11 mouse cellular contexts compared by ENCODE assay signal in genomic region chr2:144545061-144545460, GRCm38 (mm10). TPM values are rescaled to one million over a fixed set of nuclear protein-coding genes. Genes with fewer than 3 reads are reported as not detected.
"Had no signal": no experiment of that assay in that cellular context is flagged by ENCODE, and none has a peak within 500 bp of the region (broad histone marks: within the 10 kb centered on the region; RNA-seq: fewer than 3 reads in every experiment).

No protein-coding gene starts in this region.

- H3K27ac ChIP-seq: intestine, embryonic 15.5 days; layer of hippocampus, adult 2 months; limb, embryonic 10.5 days; liver, embryonic 15.5 days; midbrain, embryonic 13.5 days had no signal

- H3K4me3 ChIP-seq: intestine, embryonic 15.5 days; layer of hippocampus, adult 2 months; limb, embryonic 10.5 days; liver, embryonic 15.5 days; midbrain, embryonic 13.5 days had no signal

- H3K4me2 ChIP-seq: intestine, embryonic 15.5 days; liver, embryonic 11.5 days; liver, embryonic 15.5 days; midbrain, embryonic 13.5 days had no signal

- H3K4me1 ChIP-seq: intestine, embryonic 15.5 days had no signal

- ATAC-seq: midbrain, embryonic 13.5 days had no signal

- H3K27me3 ChIP-seq: intestine, embryonic 15.5 days; liver, embryonic 15.5 days; midbrain, embryonic 13.5 days had no signal

- H3K9ac ChIP-seq: intestine, embryonic 15.5 days; liver, embryonic 15.5 days; midbrain, embryonic 13.5 days had no signal

- DNase-seq: lung, adult 2 months; right cerebral cortex, postnatal 14 days; thymus, adult 18-20 months; thymus, postnatal 14 days had no signal

- H3K9me3 ChIP-seq: intestine, embryonic 15.5 days; limb, embryonic 10.5 days; liver, embryonic 15.5 days; midbrain, embryonic 13.5 days had no signal

RNA-seq across cellular contexts. Expression of gene Dzank1, which starts 17.8 kb away (rescaled TPM):
- total RNA-seq: megakaryocyte progenitor cell, adult 5-6 weeks had no signal
